Mouse (Mus musculus): ENCODE data around the gene Gps2.
"Not testable (repeated sequence)": the region's sequence is repeated elsewhere in the genome, so short reads cannot be mapped to it uniquely, and the experiment has no call there.

The Gps2 gene

GRCm38 (mm10) chr11:69914372-69914764, 680 bp downstream of the Gps2 start:
- in situ Hi-C loops (cut with MboI; ENCODE audit: unreplicated experiment in 2 of 2): no loop called here

GRCm38 (mm10) chr11:69914917-69915430, 1.3 kb downstream of the Gps2 start:
- in situ Hi-C loops (cut with MboI; ENCODE audit: unreplicated experiment in 2 of 2): no loop called here

- in situ Hi-C loops (cut with MboI; ENCODE audit: unreplicated experiment in 2 of 2): no loop called here
These were observed 2.3 kb downstream of the Gps2 start for GRCm38 (mm10) chr11:69915667-69916627.

- in situ Hi-C loops (cut with MboI; ENCODE audit: unreplicated experiment in 2 of 2): not testable (repeated sequence)
These were observed 3.1 kb downstream of the Gps2 start for GRCm38 (mm10) chr11:69916652-69917378.

GRCm38 (mm10) chr11:69917379-69917948, 3.8 kb downstream of the Gps2 start:
- in situ Hi-C loops (cut with MboI; ENCODE audit: unreplicated experiment in 2 of 2): no loop called here

GRCm38 (mm10) chr11:69918118-69918517, 4.4 kb downstream of the Gps2 start:
- in situ Hi-C loops (cut with MboI; ENCODE audit: unreplicated experiment in 2 of 2): no loop called here

- in situ Hi-C loops (cut with MboI; ENCODE audit: unreplicated experiment in 2 of 2): no loop called here
These were observed 5.4 kb downstream of the Gps2 start for GRCm38 (mm10) chr11:69919053-69919452.

- in situ Hi-C loops (cut with MboI; ENCODE audit: unreplicated experiment in 2 of 2): loop anchor here (5.0 kb wide), 2 partner anchors 37 to 247 kb away; partner anchors contain the start of genes Kctd11 (in 2 of the 2) and Eif4a1 (in 1 of the 2)
These were observed 6.1 kb downstream of the Gps2 start for GRCm38 (mm10) chr11:69919661-69920265.

- in situ Hi-C loops (cut with MboI; ENCODE audit: unreplicated experiment in 2 of 2): loop anchor here (5.0 kb wide), 2 partner anchors 38 to 248 kb away; partner anchors contain the start of genes Kctd11 (in 2 of the 2) and Eif4a1 (in 1 of the 2)
These were observed 6.8 kb downstream of the Gps2 start for GRCm38 (mm10) chr11:69920266-69921031.

GRCm38 (mm10) chr11:69921114-69922011, 7.7 kb downstream of the Gps2 start, which contains the start of gene Eif5a:
Gene Eif5a (minus strand): TSS chr11:69921958.
- in situ Hi-C loops (cut with MboI; ENCODE audit: unreplicated experiment in 2 of 2): loop anchor here (5.0 kb wide), 2 partner anchors 39 to 249 kb away; partner anchors contain the start of genes Kctd11 (in 2 of the 2) and Eif4a1 (in 1 of the 2)

GRCm38 (mm10) chr11:69922012-69922756, 8.5 kb downstream of the Gps2 start:
- in situ Hi-C loops (cut with MboI; ENCODE audit: unreplicated experiment in 2 of 2): loop anchor here (5.0 kb wide), 2 partner anchors 40 to 250 kb away; partner anchors contain the start of genes Kctd11 (in 2 of the 2) and Eif4a1 (in 1 of the 2)

GRCm38 (mm10) chr11:69922796-69923195, 9.1 kb downstream of the Gps2 start:
- in situ Hi-C loops (cut with MboI; ENCODE audit: unreplicated experiment in 2 of 2): loop anchor here (5.0 kb wide), 2 partner anchors 40 to 250 kb away; partner anchors contain the start of genes Kctd11 (in 2 of the 2) and Eif4a1 (in 1 of the 2)

GRCm38 (mm10) chr11:69927501-69927900, 13.8 kb downstream of the Gps2 start:
- in situ Hi-C loops (cut with MboI; ENCODE audit: unreplicated experiment in 2 of 2): no loop called here

GRCm38 (mm10) chr11:69929712-69930111, 16.0 kb downstream of the Gps2 start:
- in situ Hi-C loops (cut with MboI; ENCODE audit: unreplicated experiment in 2 of 2): loop anchor here (10.0 kb wide), 2 partner anchors 85 to 185 kb away; partner anchors contain the start of genes Acadvl (in 1 of the 2) and Dlg4 (in 1 of the 2)

- in situ Hi-C loops (cut with MboI; ENCODE audit: unreplicated experiment in 2 of 2): loop anchor here (10.0 kb wide), 2 partner anchors 85 to 185 kb away; partner anchors contain the start of genes Acadvl (in 1 of the 2) and Dlg4 (in 1 of the 2)
These were observed 16.5 kb downstream of the Gps2 start for GRCm38 (mm10) chr11:69930176-69930575.

- in situ Hi-C loops (cut with MboI; ENCODE audit: unreplicated experiment in 2 of 2): loop anchor here (10.0 kb wide), 2 partner anchors 84 to 184 kb away; partner anchors contain the start of genes Acadvl (in 1 of the 2) and Dlg4 (in 1 of the 2)
These were observed 17.4 kb downstream of the Gps2 start for GRCm38 (mm10) chr11:69930967-69931537.
